Comparison of ENCODE assay signal across 24 mouse cellular contexts in the genomic region with DNA sequence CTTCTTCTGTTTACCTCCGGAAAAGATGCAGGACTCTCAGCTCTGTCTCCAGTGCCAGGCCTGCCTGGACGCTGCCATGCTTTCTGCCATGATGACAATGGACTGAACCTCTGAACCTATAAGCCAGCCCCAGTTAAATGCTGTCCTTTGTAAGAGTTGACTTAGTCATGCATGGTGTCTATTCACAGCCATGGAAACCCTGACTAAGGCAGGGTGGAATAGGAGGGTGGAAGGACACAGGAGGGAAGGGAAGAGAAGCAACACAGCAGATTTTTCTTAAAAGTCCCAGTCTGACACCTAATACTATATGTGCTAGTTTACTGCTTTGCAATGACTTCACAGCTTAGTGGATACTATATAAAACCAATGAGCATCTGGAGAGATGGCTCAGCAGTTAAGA. TPM values are rescaled to one million over a fixed set of nuclear protein-coding genes. Genes with fewer than 3 reads are reported as not detected.
A peak's percentile ranks its signal among the peaks of the same experiment; 100 is the strongest.
DNase-seq lines count a peak whose midpoint lies in the region; ATAC-seq lines count a peak whose summit lies in the region.
"Had no signal": no experiment of that assay in that cellular context is flagged by ENCODE, and none has a peak within 500 bp of the region (broad histone marks: within the 10 kb centered on the region; RNA-seq: fewer than 3 reads in every experiment).

No protein-coding gene starts in this region.

- no peaks in the 10 kb centered on the region for H3K9me3 ChIP-seq in hindbrain, embryonic 10.5 days
- no peaks in the 10 kb centered on the region for H3K9me3 ChIP-seq in hindbrain, embryonic 11.5 days (ENCODE audit: control insufficient read depth, low read length)
- no peaks in the 10 kb centered on the region for H3K9me3 ChIP-seq in midbrain, embryonic 13.5 days
- H3K9me3 ChIP-seq in midbrain, embryonic 10.5 days (replicated peaks) = no peaks in the 10 kb centered on the region
- H3K9me3 ChIP-seq in hindbrain, embryonic 16.5 days (ENCODE audit: control insufficient read depth, low read length) = no peaks in the 10 kb centered on the region
- H3K9me3 ChIP-seq: embryonic facial prominence, embryonic 12.5 days; forebrain, embryonic 12.5 days; heart, embryonic 10.5 days had no signal

- intact Hi-C loops in left cerebral cortex, postnatal 25 days (cut with DNase I) = no loop called here

- H3K27ac ChIP-seq in hindbrain, embryonic 10.5 days = peak overlapping the region; percentile 43; the same call in 1 of the 2 replicates
- H3K27ac ChIP-seq in hindbrain, embryonic 11.5 days (ENCODE audit: low read depth, low read length) = no peak overlapping the region
- no peak overlapping the region for H3K27ac ChIP-seq in midbrain, embryonic 13.5 days
- H3K27ac ChIP-seq in midbrain, embryonic 10.5 days (replicated peaks) = no peak overlapping the region
- H3K27ac ChIP-seq in hindbrain, embryonic 16.5 days (ENCODE audit: low read depth, low read length) = no peak overlapping the region
- H3K27ac ChIP-seq: embryonic facial prominence, embryonic 12.5 days; forebrain, embryonic 12.5 days; heart, embryonic 10.5 days had no signal

- H3K27me3 ChIP-seq in hindbrain, embryonic 10.5 days (ENCODE audit: insufficient read depth, poor library complexity, severe bottlenecking) = no peaks in the 10 kb centered on the region
- H3K27me3 ChIP-seq in hindbrain, embryonic 11.5 days (ENCODE audit: control insufficient read depth, insufficient read depth, low read length) = no peaks in the 10 kb centered on the region
- no peaks in the 10 kb centered on the region for H3K27me3 ChIP-seq in midbrain, embryonic 13.5 days
- no peaks in the 10 kb centered on the region for H3K27me3 ChIP-seq in midbrain, embryonic 10.5 days (ENCODE audit: low read depth, poor library complexity, severe bottlenecking)
- H3K27me3 ChIP-seq in hindbrain, embryonic 16.5 days (replicated peaks; ENCODE audit: control insufficient read depth, insufficient read depth, low read length) = no peaks in the 10 kb centered on the region
- H3K27me3 ChIP-seq: CH12.LX; embryonic facial prominence, embryonic 12.5 days; forebrain, embryonic 12.5 days; Patski had no signal

- no peak overlapping the region for H3K4me3 ChIP-seq in hindbrain, embryonic 10.5 days
- H3K4me3 ChIP-seq in hindbrain, embryonic 11.5 days (ENCODE audit: low read depth, low read length) = no peak overlapping the region
- no peak overlapping the region for H3K4me3 ChIP-seq in midbrain, embryonic 13.5 days (replicated peaks)
- H3K4me3 ChIP-seq in midbrain, embryonic 10.5 days = no peak overlapping the region
- H3K4me3 ChIP-seq in hindbrain, embryonic 16.5 days (ENCODE audit: low read length) = no peak overlapping the region
- H3K4me3 ChIP-seq: embryonic facial prominence, embryonic 12.5 days; forebrain, embryonic 12.5 days; heart, embryonic 10.5 days had no signal

- H3K4me2 ChIP-seq in hindbrain, embryonic 11.5 days (replicated peaks; ENCODE audit: low read depth, low read length) = no peak overlapping the region
- H3K4me2 ChIP-seq in midbrain, embryonic 13.5 days (replicated peaks) = no peak overlapping the region
- H3K4me2 ChIP-seq in hindbrain, embryonic 16.5 days (ENCODE audit: low read length) = no peak overlapping the region
- H3K4me2 ChIP-seq: embryonic facial prominence, embryonic 12.5 days; forebrain, embryonic 12.5 days had no signal

- no peak for ATAC-seq in hindbrain, embryonic 11.5 days (ENCODE audit: low FRiP score)
- ATAC-seq in midbrain, embryonic 13.5 days = 0 out of 2 replicates have a peak, but pooled peaks have one; percentile 30
- ATAC-seq in hindbrain, embryonic 16.5 days = peak; percentile 74
- ATAC-seq: forebrain, embryonic 16.5 days had no signal

- peaks cover 22% of the 10 kb centered on the region for H3K4me1 ChIP-seq in hindbrain, embryonic 10.5 days (replicated peaks)
- no peaks in the 10 kb centered on the region for H3K4me1 ChIP-seq in hindbrain, embryonic 11.5 days (replicated peaks; ENCODE audit: control insufficient read depth, insufficient read depth, low read length)
- H3K4me1 ChIP-seq in midbrain, embryonic 13.5 days (replicated peaks) = no peaks in the 10 kb centered on the region
- H3K4me1 ChIP-seq in midbrain, embryonic 10.5 days = peaks cover 11% of the 10 kb centered on the region
- H3K4me1 ChIP-seq in hindbrain, embryonic 16.5 days (ENCODE audit: control insufficient read depth, insufficient read depth, low read depth, low read length) = no peaks in the 10 kb centered on the region; the same call in 1 of the 2 replicates
- H3K4me1 ChIP-seq: forebrain, embryonic 12.5 days had no signal

- H3K36me3 ChIP-seq in hindbrain, embryonic 10.5 days = no peaks in the 10 kb centered on the region
- no peaks in the 10 kb centered on the region for H3K36me3 ChIP-seq in hindbrain, embryonic 11.5 days (ENCODE audit: control insufficient read depth, insufficient read depth, low read length)
- H3K36me3 ChIP-seq in midbrain, embryonic 13.5 days = no peaks in the 10 kb centered on the region
- H3K36me3 ChIP-seq in midbrain, embryonic 10.5 days = no peaks in the 10 kb centered on the region
- H3K36me3 ChIP-seq in hindbrain, embryonic 16.5 days (ENCODE audit: control insufficient read depth, insufficient read depth, low read length) = no peaks in the 10 kb centered on the region
- H3K36me3 ChIP-seq: embryonic facial prominence, embryonic 12.5 days; forebrain, embryonic 12.5 days; heart, embryonic 10.5 days had no signal

- H3K9ac ChIP-seq in hindbrain, embryonic 11.5 days (ENCODE audit: low read depth, low read length) = no peak overlapping the region
- no peak overlapping the region for H3K9ac ChIP-seq in midbrain, embryonic 13.5 days (replicated peaks)
- no peak overlapping the region for H3K9ac ChIP-seq in hindbrain, embryonic 16.5 days (ENCODE audit: low read depth, low read length)
- H3K9ac ChIP-seq: embryonic facial prominence, embryonic 12.5 days; forebrain, embryonic 12.5 days had no signal

- WGBS in hindbrain, embryonic 10.5 days = 44% methylated on average over 2 of the region's 2 CpGs
- WGBS in hindbrain, embryonic 11.5 days = 39% methylated on average over 2 of the region's 2 CpGs
- 38% methylated on average over 2 of the region's 2 CpGs for WGBS in midbrain, embryonic 13.5 days
- 51% methylated on average over 2 of the region's 2 CpGs for WGBS in midbrain, embryonic 10.5 days
- 36% methylated on average over 2 of the region's 2 CpGs for WGBS in hindbrain, embryonic 16.5 days

- no peak for DNase-seq in hindbrain, embryonic 10.5 days (ENCODE audit: low spot score)
- no peak for DNase-seq in hindbrain, embryonic 11.5 days (ENCODE audit: low spot score)
- DNase-seq in midbrain, embryonic 10.5 days (ENCODE audit: low spot score) = no peak
- DNase-seq in embryo, embryonic 9.5 days (ENCODE audit: extremely low spot score) = no peak
- no peak for DNase-seq in left cerebral cortex, postnatal 25 days (ENCODE audit: low spot score in 2 of 2)
- DNase-seq: adrenal gland, adult 8-10 months; adrenal gland, postnatal 36 days; cerebellum, adult 8-10 months; cerebellum, postnatal 14 days; embryo, embryonic 11 days; gastrocnemius, postnatal 25 days; heart, adult 18-20 months; heart, postnatal 14 days; kidney, adult 11 months had no signal

RNA-seq across cellular contexts. Expression of a gene that starts 51.9 kb away (rescaled TPM):
- polyA plus RNA-seq in hindbrain, embryonic 10.5 days (2016; fragmentation: Nextera tagmentation; extraction: Ambion mirVana) = 6.1 and 12.8 TPM in 2 replicates
- 23.6 and 27.3 TPM in 2 replicates for polyA plus RNA-seq in hindbrain, embryonic 11.5 days (2014; fragmentation: Nextera tagmentation; extraction: Ambion mirVana)
- polyA plus RNA-seq in midbrain, embryonic 13.5 days (2015; fragmentation: Nextera tagmentation; extraction: Ambion mirVana) = 7.3 and 9.2 TPM in 2 replicates
- polyA plus RNA-seq in midbrain, embryonic 10.5 days (2016; fragmentation: Nextera tagmentation; extraction: Ambion mirVana) = 5.6 and 10.6 TPM in 2 replicates
- polyA plus RNA-seq in hindbrain, embryonic 16.5 days (2015; fragmentation: Nextera tagmentation; extraction: Ambion mirVana) = 5.7 and 8.5 TPM in 2 replicates
- under 1 TPM; 0.25 to 0.34 TPM for total RNA-seq in left cerebral cortex, postnatal 25 days (2021)
- total RNA-seq: CH12.LX; common myeloid progenitor, adult 5-6 weeks; hematopoietic stem cell, adult 5-6 weeks had no signal
- polyA plus RNA-seq: Patski had no signal
